Mouse (Mus musculus) kidney, postnatal 36 days (tissue): ENCODE measurements around the gene Naga.
"Not testable (repeated sequence)": the region's sequence is repeated elsewhere in the genome, so short reads cannot be mapped to it uniquely, and the experiment has no call there.

ENCODE experiments used
- DNase-seq, 2 experiments: peaks; one replicate each; pipeline ENCODE4 v3.0.0; 2021 to 2022; ENCODE audit warnings: mixed read lengths in 2 of 2

Naga gene

DNA sequence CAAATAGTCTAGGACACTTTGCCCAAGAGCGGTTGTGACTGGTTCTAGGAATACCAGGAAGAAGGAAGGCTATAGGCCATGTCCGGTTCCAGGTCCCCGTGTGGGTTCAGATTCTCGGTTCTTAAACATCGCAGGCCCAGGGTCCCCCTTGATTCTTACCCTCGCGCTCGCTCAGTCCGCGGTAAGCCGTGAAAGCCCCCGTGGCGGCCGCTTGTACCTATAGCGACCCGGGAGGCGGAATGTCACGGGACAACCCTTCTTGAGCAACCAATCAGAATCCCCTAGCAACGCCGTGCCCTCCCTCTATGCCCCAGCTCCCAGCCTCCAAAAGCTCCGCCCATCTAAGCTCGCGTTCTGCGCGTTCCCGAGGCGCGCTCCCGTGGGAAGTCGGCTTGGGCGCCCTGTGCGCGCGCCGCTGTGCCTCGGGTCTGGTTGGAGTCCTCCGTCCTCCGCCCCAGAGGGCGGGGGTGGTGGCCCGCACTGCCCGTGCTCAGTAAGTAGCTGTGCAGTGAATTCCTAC is at the start of gene Naga, which contains the start of the genes Pheta2 and Smdt1:
Gene Naga, minus strand, starts transcription at position 333 of the 520 bp plus-strand sequence.
Gene Pheta2, plus strand, starts transcription at position 350 of the 520 bp plus-strand sequence.
Gene Smdt1, plus strand, starts transcription at position 367 of the 520 bp plus-strand sequence.
- DNase-seq = peak; percentile 97 to 99

DNA sequence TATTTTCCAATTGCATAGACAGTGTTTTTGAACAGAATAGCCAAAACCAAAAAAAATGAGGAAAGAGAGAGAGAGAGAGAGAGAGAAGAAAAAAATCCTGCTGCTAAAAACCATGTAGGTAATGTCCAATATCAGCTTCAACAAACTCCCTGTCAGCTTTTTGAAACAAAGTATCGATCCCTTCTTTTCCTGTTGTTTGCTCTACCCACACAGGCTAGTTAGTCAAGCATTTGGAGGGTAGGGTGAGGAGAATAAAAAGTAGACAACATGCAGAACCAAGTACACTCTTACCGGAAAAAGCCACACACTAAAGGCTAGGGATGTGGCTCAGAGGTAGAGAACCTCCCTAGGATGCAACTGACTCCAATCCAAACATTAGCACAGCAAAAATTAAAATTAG is 47.0 kb upstream of the Naga start:
- no peak for DNase-seq

DNA sequence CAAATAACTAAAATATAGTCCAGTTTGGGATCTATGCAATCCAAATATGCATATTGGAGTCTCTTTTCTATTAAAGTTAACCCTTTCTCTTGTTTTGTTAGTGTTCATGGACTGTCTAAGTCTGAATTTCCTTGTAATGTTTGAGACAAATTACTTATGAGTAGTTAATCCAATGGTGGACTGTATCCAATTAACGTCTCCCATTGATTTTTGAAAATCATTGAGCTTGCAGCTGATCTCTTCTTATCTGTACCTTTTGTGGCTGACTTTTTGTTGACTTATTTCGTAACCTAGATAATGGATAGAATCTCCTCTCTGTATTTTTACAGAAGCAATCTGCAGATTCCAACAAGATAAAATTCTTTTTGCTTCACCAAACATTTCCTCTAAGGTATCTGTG is 43.7 kb upstream of the Naga start:
- DNase-seq = no peak

DNA sequence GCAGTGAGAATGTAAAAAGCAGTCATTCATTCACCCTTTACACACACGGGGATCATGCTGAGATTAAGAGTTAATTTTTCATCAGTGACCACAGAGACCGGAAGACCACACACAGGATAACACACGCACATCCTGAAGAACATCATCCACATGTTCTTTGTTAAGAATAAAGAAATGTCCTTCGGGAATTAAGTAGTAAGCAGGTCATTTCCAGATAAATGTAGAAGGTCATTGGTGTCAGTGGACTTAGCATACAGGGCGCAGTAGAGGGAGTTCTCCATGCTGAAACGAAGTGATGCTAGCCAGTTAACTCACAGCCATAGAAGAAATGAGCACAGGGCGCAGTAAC is 42.0 kb upstream of the Naga start:
- no peak for DNase-seq

DNA sequence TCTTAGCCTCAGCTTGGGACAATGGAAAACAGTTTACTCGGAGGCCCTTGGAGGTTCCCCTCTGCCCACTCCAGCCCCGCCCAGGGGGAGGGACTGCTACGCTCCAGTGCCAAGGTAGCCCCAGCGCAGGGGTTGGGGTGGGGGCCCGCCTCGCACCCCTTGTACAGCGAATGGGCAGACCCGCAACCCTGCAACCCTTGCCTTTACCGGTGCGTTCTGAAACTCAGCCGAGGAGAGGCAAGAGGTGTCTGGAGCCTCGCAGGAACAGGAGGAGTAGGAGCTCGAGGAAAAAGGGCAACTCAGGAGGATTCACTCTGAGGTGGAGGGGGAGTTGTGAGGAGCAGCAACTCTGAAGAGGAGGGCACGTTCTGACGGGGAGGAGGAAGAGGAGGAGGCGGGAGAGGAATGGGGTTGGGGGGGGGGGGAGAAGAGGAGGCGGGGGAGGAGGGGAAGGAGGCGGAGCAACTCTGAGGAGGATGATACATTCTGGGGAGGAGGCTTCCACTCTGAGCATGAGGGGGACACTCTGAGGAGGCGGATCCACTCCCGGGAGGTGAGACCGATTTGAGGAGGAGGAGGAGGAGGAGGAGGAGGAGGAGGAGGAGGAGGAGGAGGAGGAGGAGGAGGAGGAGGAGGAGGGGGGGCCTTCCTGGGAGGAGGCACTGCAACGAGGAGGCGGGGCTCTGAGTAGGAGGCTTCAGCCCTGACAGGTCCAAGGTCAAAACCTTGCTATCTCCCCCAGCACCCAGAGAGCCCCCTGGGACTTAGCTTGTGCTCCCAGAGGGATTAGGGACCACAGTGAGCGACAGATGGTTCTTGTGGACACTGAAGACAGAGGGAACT is 41.4 kb upstream of the Naga start, which contains the start of gene Cyp2d22:
Gene Cyp2d22, minus strand, starts transcription at position 390 of the 843 bp plus-strand sequence.
- DNase-seq = peak; percentile 82 to 83

DNA sequence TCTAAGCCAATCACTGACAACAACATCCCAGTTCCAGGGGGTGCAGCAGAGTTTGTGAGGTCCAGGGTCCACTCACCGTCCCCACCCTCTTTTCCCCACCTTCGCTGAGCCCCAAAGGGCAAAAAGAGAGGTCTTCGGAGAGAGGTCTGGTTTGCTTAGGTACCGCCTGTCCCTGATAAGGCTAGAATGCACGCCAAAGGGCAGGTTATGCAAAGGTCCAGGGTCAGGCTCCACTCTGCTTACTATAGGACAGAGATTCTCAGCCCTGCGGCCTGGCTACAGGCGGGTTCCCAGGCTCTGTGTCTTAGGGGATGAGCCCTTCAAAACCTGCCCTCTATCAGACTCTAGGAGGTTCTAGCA is 40.8 kb upstream of the Naga start:
- peak in 1 of 2 experiments; percentile 60 for DNase-seq

DNA sequence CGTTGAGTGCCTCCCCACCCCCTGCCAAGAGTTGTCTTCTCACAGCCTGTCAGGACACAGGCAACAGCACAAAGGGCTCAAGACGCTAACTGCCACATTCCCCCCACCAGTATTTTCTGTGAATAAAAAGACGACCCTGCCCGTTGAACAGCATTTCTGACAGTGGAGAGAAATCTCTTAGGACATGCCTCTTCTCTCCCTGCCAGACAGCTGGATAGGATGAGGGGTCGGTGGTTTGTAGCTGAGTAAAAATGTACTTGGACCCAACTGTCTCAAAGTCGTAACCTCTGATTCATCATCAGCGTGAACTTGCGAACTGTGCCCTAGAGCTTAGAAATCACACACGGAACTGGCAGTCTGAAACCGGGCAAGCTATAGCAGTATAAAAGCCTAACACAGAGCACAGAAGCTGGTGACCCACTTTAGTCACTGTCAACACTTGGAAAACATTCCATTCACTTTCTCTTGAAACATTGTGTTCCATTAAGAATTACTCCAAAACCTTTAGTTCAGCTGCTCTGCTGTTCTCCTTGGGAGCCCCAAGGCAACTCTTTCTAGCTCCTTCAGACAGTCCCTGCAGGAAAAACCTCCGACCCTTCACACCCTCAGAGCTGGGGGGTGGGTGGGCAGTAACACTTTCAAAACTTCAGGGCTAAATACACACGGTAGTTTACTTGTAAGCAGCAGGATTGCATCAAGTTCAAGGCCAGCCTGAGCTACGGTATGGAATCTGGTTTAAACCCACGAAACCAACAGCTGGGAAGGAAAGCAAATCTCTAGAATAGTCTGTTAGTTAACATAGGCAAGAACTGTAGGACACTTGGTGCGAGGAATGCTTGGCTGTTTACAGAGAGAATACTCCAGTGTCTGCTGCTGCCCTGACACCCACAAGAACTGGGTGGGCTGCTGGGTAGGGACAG is 39.8 kb upstream of the Naga start:
- DNase-seq = peak; percentile 37 to 67

DNA sequence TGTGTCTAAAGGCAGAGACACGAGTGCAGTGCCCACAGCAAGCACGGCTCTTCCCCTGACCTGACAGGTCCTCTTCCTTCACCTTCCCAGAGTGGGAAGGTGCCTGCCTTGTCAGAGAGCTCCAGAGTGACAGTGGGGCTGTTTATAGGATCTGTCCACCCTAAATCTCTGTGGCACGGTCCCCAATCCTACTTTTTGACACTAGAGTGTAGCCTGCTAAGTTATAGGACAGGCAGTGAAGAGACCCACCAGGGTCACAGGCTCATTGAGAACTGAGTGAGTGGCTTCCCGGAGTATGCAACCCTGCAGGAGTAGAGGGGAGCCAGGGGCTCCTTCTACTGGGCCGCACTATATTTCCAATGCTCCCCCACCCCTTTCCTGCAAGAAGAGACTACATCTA is 39.0 kb upstream of the Naga start:
- DNase-seq = no peak

DNA sequence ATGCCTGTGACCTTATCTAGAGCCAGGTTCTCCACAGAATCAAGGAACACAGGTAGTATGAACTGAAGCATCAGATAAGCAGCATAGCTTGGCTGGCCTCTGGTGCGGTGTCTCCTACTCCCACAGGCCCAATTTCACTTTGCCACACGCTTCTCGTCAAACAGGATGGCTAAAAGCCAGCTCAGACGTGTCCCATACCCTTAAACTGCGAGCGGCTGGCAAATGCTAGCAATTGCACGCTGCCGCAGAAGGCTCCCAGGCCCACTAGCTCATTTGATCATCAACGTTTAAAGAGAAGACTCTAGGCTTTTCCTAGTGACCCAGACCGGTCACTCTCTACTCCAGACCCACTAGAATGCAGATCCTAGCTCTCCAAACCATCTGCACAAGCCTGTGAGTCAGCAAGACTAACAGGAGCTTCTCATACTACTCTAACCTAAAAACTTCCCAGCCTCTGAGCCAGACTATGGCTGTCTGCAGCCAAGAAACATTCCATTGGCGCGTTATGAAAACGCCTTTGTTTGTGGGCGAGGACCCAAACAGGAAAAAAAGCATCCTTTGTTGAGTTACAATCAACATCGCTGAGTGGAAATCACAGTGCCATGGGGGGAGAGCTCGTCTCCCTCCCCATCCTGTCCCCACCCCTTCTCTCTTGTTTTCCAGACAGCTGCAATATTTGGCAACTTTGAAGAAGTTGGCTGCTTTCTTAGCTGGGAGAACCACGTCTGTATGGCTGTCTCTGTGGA is 37.8 kb upstream of the Naga start:
- peak; percentile 66 to 83 for DNase-seq

DNA sequence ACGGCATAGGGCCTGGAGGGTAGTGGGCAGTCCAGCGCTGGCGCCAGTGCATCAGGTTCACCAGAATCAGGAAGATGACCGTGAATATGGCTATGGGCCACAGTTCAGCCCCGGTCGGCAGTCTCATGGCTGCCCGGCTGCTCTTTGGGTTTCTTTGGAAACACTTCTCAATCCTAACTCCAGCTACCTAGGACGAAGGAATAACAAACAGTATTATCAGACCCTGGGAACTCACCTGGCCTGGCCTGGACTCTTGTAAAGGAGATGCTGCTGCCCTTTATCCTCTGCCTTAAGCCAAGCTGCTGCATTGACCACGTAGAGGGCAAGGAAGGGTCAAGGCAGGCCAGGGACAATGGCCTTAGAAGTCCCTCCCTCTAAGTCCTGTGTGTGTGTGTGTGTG is 37.1 kb upstream of the Naga start:
- no peak for DNase-seq

DNA sequence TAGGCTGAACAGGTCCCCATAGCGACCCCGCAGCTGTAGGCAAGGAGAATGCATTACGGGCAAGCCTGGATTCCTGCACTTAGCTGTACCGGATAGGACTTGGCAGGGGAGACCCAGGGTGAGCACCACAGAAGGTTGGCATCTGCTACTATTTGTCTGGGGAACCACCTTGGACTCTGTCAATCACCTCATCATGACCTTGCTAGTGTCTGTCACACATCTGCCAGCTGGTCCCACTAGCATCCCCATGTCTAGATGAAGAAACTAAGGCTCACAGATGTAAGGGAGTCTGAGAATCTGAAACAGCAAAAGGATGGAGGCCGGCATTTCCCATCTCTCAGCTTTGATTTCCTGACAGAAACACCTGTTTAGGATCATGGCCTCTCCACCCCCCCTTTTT is 35.7 kb upstream of the Naga start:
- no peak for DNase-seq

DNA sequence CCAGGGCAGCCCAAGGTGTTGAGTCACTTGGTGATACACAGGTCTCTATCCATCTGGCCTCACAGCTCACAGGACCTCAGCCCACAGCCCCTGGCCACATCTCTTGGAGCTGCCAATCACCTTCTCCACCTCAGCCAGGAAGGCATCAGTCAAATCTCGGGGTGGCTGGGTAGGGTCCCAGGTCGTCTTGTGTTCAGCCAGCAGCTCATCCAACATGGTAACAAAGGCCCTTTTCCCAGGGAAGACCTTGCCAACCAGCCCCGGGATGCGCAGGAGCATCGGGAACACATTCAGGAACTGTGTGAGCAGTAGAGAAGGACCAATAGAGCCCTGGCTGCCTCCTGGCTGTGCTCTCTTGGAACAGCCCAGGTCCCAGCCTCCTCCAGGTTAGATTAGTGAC is 34.3 kb upstream of the Naga start:
- no peak for DNase-seq

DNA sequence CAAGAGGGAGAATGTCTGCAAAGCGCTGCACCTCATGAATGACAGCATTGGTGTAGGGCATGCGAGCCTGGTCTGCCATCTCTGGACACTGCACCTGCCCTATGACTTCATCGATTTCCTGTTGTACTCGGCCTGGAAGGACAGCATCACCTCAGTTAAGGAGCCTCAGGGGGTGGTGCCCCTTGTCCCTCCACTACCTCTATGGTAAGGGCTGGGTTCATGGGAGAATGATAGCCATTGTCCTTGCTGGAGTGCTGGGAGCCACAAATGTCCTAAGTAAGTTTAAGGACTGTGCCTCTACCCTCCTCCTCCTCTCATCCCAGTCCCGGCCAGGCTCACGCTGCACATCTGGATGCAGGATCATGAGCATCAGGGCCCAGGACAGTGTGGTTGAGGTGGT is 33.7 kb upstream of the Naga start:
- no peak for DNase-seq

DNA sequence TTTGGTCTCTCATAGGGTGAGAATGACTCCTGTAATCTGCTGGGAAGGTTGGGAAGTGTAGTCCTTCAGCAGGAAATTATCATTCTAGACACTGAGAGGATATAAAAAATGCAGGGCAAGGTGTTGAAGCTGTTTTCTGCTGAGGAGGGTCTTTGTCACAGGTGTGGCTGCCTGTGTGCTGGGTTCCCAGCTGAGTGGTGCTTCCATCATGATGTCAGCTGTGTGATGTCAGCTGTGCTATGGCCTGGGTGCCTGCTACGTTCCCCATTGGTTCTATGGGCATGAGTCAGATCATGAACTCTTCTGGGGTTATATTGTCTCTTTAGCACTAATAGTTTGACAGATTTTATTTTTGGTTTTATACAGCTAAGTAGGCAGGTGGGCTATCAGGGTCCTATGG is 30.1 kb upstream of the Naga start:
- no peak for DNase-seq

DNA sequence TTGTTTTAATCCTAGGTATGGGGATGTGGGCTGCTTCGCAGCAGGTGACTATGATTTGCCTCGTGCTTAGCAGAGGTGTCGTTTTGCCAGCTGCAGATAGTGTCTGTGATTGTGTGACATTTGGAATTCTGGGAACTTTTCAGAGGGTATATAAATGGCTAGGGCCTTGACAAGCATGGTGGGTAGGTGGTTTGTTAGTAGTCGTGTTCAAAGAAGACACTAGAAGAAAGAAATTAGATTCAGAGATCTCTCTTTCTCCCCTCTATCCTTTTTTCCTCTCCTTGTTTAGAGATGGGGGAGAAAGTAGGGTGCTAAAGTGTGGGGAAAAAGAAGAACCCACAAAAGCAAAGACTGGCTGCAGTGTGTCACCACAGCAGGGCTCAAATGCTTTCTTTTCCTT is 29.4 kb upstream of the Naga start:
- no peak for DNase-seq

DNA sequence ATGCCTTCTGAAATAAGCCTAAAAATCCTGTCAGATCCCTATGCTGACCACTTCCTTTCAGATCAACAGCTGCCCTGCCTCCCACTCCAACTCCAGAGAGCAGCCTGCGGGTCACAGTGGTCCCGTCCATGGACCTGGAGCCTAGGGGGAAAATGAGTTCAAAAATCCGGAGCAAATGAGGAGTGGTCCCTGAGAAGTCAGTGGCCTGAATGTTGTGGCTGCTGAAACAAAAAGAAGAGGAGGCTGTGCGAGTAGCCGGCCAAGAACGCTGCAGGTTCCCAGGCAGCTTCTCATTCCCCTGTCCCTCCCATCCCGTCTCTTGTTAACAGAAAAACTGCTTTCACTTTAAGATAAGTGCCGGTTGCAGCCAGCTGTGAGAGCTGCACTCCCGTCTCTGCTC is 25.8 kb upstream of the Naga start:
- not testable (repeated sequence) for DNase-seq

DNA sequence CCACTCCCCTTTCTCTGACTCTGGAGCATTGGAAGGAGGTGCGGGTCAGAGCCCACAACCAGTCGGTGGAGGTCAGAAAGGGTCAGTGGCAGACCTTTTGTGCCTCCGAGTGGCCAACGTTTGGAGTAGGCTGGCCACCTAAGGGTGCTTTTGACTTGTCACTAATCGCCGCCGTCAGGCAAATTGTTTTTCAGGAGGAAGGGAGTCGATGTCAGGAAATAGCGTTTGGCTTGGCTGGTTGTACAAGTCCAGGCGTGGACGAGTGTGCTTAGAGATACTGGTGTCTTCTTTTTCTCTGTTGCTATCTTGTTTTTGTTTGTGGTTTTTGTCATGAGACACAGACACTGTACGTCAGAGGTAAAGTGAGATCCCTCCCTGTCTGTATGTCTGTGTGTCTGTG is 25.1 kb upstream of the Naga start:
- DNase-seq = not testable (repeated sequence)

DNA sequence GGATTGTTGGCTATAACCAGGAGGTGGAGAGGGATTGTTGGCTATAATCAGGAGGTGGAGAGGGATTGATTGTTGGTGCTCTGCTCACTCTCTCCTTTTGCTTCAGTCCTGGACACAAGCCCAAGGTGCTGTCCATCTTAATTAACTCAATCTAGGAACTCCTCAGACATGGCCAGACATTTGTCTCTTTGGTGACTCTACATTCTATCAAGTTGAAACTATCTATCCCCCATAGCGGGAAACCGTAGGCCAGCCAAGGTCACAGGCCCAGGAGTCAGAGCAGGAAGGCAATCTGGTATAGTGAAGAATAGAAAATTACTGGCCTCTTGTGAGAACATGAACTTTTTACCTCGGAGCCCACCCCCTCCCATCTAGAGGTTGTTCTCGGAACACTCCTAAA is 23.5 kb upstream of the Naga start:
- peak; percentile 52 to 65 for DNase-seq

DNA sequence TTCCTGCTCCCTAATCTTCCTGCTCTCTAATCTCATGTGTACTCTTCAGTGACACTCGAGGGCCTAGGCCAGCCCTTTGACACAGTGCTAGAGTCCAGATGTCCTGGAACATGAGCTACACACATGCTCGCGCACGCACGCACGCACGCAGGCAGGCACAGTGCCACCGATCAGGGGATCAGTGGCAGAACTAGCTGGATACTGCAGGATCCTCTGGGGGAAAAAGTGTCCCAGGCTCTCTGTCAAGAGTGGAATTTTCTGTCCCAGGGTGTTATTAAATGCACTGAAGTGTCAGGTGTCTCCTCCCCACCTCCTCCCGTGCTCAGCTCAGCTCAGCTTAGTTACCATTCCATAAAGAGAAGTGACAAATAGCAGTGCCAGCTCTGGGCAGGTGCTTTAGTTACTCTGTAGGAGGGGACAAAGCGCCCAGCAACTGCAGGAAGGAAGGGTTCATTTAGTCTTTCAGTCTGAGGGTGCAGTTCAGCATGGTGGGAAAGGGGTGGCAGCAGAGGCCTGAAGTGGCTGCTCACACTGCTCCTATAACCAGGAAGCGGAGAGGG is 22.8 kb upstream of the Naga start:
- peak; percentile 66 for DNase-seq

DNA sequence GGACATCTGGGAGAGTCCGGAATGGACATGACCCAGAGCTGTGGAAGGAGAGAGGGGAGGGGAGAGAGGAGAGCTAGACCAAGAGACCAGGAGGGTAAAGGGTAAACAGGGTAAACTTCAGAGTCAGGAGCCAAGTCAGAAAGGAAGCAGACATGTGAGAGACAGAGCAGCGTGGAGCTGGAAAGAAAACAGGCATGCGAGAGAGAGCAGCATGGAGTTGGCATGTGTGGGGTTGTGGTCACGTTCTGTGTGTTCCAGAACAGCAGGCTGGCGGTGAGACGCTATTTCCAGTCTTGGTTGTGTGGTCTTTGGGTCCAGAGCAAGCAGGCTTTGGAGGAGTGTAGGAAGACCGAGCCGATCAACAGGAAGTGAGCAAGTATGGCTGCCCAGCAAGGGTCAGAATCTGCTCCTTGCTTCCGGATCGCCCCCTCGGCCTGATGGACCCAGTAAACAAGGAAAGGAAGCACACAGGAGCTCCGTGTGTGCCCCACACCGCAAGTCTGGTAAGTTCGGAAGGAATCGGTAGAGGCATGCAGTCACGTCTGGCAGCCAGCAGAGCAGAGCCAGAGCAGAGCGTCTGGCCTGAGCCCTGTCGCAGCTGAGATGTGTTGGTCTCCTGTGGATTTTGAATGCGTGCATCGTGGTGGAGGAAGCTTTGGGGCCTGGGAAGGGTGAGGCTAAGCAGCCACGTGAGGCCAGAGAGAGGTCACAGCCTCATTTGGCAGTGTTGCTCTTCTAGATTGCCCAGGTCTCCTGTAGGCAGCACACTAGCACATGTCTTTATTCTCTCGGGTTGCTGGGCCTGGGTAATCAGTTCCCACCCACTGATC is 19.9 kb upstream of the Naga start:
- DNase-seq = peak; percentile 61 to 79
